Mouse (Mus musculus) ES-CJ7 (cell line): ENCODE data around the gene Calb2.

Experiments
- DNase-seq: peaks from one replicate; pipeline ENCODE4 v3.0.0; 2011; ENCODE audit warnings: low read depth, low spot score

The Calb2 gene

DNA sequence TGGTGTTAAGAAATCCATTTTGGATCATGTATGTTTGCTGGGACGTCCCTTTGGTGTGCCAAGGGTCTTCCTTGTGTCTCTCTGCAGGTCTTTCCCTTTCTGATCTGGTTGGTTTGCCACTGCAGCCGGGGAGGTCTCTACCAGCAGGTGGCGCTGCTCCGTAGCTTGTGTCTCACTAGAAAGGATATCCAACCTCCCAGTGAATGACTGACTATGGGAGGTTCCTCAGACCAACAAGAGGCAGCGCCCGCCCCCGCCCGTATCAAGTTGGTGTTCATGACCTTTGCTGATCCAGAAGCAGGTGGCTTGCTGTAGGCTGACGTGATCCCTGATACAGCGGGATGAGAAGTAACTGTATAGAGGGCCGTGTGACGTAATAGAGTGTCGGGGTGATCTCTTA is 37.5 kb downstream of the Calb2 start:
- DNase-seq = peak; percentile 96

DNA sequence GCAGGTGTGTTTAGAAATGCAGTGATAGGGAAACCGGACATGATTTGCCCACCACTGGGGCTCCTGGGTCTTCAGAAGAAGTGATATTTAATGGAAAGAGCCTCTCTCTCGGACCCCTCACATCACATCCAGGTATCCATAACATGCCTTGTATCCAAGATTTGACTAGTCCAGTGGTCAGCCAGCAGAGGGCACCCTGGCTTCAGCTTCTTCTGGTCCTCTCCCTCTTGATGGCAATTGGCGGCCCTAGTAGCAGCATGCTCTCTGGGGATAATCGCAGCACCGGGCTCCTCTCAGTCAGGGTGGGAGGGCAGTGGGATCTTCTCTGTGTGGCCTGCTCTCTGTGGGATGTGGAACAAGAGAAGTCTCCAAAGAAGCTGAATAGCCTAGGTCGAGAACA is 48.3 kb downstream of the Calb2 start:
- DNase-seq = peak; percentile 77

DNA sequence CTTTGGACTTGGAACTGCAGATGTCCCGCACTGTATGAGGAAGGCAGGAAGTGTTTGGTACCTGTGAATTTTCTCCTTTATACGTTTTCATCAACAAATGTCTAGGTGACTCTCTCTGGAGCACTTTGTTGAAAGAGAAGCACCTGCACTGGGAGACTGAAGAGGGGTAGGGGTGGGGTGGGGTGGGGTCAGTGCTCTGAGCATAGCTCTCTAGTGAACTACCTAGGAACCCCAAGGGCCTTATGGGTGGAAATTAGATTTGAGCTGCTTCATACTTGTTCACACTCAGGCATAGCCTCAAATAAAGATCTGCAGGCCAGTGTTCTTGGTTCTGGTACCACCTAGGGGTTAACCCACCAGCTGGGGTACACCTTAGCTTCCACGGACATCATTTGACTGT is 65.4 kb downstream of the Calb2 start, which contains the start of gene Gm17720:
TSS of gene Gm17720 (minus strand) at position 101 of the 400 bp plus-strand sequence.
- no peak for DNase-seq

DNA sequence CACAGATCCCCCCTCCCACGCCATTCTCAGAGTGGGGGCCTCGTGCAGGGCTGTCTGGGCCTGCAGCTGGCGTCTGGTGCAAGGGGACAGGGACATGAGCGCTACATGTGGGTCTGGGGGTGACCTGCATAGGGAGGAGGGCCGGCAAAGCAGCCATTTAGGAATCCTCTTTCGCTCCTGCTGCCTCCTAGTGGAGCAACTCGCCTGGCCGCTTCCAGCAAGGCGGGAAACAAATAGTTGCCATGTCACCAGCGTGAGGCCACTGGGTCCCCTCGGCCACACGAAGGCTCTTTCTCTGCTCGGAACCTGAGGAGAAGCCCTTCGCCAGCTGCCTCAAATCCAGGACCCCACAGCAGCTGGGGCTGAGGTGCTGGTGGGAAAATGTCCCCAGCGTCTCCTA is 66.3 kb downstream of the Calb2 start:
- peak; percentile 56 for DNase-seq

DNA sequence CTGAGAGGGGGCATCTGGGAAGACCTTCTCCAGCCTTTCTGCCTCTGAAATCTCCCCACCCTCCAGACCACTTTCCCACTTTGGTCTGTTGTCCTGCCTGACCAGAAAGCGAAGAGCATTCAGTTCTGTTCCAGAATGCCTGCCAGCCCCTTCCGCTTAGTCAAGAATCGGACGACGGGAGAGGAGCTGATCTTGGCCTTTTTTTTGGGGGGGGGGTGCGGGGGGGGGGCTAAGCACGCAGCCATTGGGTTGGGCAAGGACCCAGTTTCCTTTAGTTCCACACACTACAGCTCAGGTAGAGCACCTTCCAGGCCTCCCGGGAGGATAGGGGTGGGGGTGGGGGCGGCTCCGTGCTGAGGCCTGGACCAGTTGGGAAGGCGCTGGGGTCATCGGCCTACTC is 67.1 kb downstream of the Calb2 start, which contains the start of gene Gm21964:
TSS of gene Gm21964 (plus strand) at position 301 of the 400 bp plus-strand sequence.
- no peak for DNase-seq

DNA sequence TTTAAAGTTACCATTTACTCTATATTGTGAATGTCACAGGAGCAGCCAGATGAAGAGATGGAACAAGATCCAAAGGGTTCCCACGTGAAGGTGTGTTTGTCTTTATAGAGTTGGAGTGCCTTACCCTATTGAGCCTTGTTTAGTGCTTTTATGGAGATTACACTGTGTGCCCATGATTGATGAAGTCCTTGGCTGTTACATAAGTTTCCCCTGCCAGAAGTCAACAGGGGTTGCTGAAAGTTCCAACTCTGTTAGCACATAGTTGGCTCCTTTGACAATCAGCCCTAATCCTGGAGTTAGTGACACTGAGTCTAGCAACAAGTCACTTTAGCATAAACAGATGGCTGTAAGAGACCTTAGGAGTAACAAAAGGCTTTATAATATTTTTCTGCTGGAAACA is 76.1 kb downstream of the Calb2 start:
- no peak for DNase-seq
